Mouse (Mus musculus): ENCODE measurements around the gene Vps54. TPM values are rescaled to one million over a fixed set of nuclear protein-coding genes. Genes with fewer than 3 reads are reported as not detected.

Gene Vps54
- polyA plus RNA-seq, 1 experiment from 2014 or later = 10.6 TPM

- no peak for ATAC-seq
- Histone ChIP-seq H3K4me1 (ENCODE audit: insufficient read depth, low read depth, low read length) (no peaks in the 10 kb centered on the region), H3K27ac (ENCODE audit: low read length) (no peak overlapping the region), H3K9ac (replicated peaks; ENCODE audit: low read depth) (no peak overlapping the region), H3K9me3 (ENCODE audit: low read length) (no peaks in the 10 kb centered on the region), H3K27me3 (replicated peaks; ENCODE audit: insufficient read depth, low read length) (no peaks in the 10 kb centered on the region), H3K4me3 (ENCODE audit: low read depth, low read length) (no peak overlapping the region), H3K4me2 (replicated peaks; ENCODE audit: low read depth, low read length) (no peak overlapping the region), H3K36me3 (ENCODE audit: insufficient read depth, low read length) (peaks cover 22% of the 10 kb centered on the region)
- TF ChIP-seq EP300 (IDR thresholded peaks at IDR 0.05) = no peak
- TF ChIP-seq CTCF (IDR thresholded peaks at IDR 0.05) = peak; percentile 52
- WGBS = 73% methylated on average over 2 of the region's 2 CpGs
- no peak for DNase-seq (ENCODE audit: low spot score)
These were observed 87.7 kb downstream of the Vps54 start for GRCm38 (mm10) chr11:21326770-21327169.

- 72% methylated on average over 5 of the region's 5 CpGs for WGBS
- DNase-seq (ENCODE audit: low spot score) = peak; percentile 64
These were observed 88.4 kb downstream of the Vps54 start for GRCm38 (mm10) chr11:21327486-21327885.

DNA sequence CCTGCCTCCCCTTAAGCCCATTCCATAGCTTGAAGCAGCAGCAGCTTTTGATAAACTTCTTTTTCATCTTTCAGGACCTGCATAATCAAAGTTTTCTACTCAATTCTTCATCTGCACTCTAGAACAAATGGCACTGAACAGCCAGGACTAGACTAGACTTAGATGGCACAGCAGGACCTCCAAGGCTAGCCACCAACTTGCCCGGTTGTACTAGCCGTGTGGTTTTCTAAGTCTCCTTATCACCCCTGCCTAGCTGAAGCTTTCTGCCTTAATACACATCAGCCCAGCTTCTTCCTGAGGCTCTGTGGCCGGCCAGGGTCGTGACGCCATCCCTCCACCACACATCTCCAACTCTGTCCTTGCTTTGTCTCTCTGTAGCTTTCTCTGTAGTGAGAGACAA is 89.1 kb downstream of the Vps54 start:
- Histone ChIP-seq H3K4me1 (ENCODE audit: insufficient read depth, low read depth, low read length) (no peaks in the 10 kb centered on the region), H3K27ac (ENCODE audit: low read length) (no peak overlapping the region), H3K9ac (replicated peaks; ENCODE audit: low read depth) (no peak overlapping the region), H3K9me3 (ENCODE audit: low read length) (no peaks in the 10 kb centered on the region), H3K4me3 (ENCODE audit: low read depth, low read length) (no peak overlapping the region), H3K4me2 (replicated peaks; ENCODE audit: low read depth, low read length) (no peak overlapping the region), H3K27me3 (replicated peaks; ENCODE audit: insufficient read depth, low read length) (no peaks in the 10 kb centered on the region), H3K36me3 (ENCODE audit: insufficient read depth, low read length) (peaks cover 24% of the 10 kb centered on the region)
- ATAC-seq (no peak), DNase-seq (ENCODE audit: low spot score) (no peak)
- no peak for TF ChIP-seq EP300 (IDR thresholded peaks at IDR 0.05)
- no peak for TF ChIP-seq CTCF (IDR thresholded peaks at IDR 0.05)
- WGBS = 69% methylated on average over 5 of the region's 5 CpGs

More at GRCm38 (mm10) chr11:21327486-21327885, 88.4 kb downstream of the Vps54 start:
- H3K4me1 ChIP-seq (ENCODE audit: insufficient read depth, low read depth, low read length) = no peaks in the 10 kb centered on the region
- H3K4me3 ChIP-seq (ENCODE audit: low read depth, low read length) = no peak overlapping the region
- H3K36me3 ChIP-seq (ENCODE audit: insufficient read depth, low read length) = peaks cover 24% of the 10 kb centered on the region
- no peaks in the 10 kb centered on the region for H3K9me3 ChIP-seq (ENCODE audit: low read length)
- no peak overlapping the region for H3K4me2 ChIP-seq (replicated peaks; ENCODE audit: low read depth, low read length)
- TF ChIP-seq CTCF (IDR thresholded peaks at IDR 0.05) (no peak), EP300 (IDR thresholded peaks at IDR 0.05) (0 out of 2 replicates have a peak, but pooled peaks have one; percentile 30)
- H3K27ac ChIP-seq (ENCODE audit: low read length) = no peak overlapping the region
- no peaks in the 10 kb centered on the region for H3K27me3 ChIP-seq (replicated peaks; ENCODE audit: insufficient read depth, low read length)
- H3K9ac ChIP-seq (replicated peaks; ENCODE audit: low read depth) = no peak overlapping the region
- peak; percentile 80 for ATAC-seq

- no peak overlapping the region for H3K4me3 ChIP-seq (ENCODE audit: low read depth, low read length)
- no peak overlapping the region for H3K27ac ChIP-seq (ENCODE audit: low read length)
- no peak for ATAC-seq
- 91% methylated on average over 5 of the region's 5 CpGs for WGBS
- no peak overlapping the region for H3K4me2 ChIP-seq (replicated peaks; ENCODE audit: low read depth, low read length)
- no peaks in the 10 kb centered on the region for H3K27me3 ChIP-seq (replicated peaks; ENCODE audit: insufficient read depth, low read length)
- no peaks in the 10 kb centered on the region for H3K4me1 ChIP-seq (ENCODE audit: insufficient read depth, low read depth, low read length)
- TF ChIP-seq EP300 (IDR thresholded peaks at IDR 0.05) = no peak
- no peak for TF ChIP-seq CTCF (IDR thresholded peaks at IDR 0.05)
- no peak overlapping the region for H3K9ac ChIP-seq (replicated peaks; ENCODE audit: low read depth)
- DNase-seq (ENCODE audit: low spot score) = no peak
- no peaks in the 10 kb centered on the region for H3K9me3 ChIP-seq (ENCODE audit: low read length)
- H3K36me3 ChIP-seq (ENCODE audit: insufficient read depth, low read length) = peaks cover 21% of the 10 kb centered on the region
These were observed 93.7 kb downstream of the Vps54 start for GRCm38 (mm10) chr11:21332639-21333295.

GRCm38 (mm10) chr11:21337855-21338254 is 98.8 kb downstream of the Vps54 start:
- Histone ChIP-seq H3K9ac (replicated peaks; ENCODE audit: low read depth) (no peak overlapping the region), H3K9me3 (ENCODE audit: low read length) (no peaks in the 10 kb centered on the region), H3K36me3 (ENCODE audit: insufficient read depth, low read length) (no peaks in the 10 kb centered on the region), H3K27me3 (replicated peaks; ENCODE audit: insufficient read depth, low read length) (no peaks in the 10 kb centered on the region), H3K4me1 (ENCODE audit: insufficient read depth, low read depth, low read length) (no peaks in the 10 kb centered on the region), H3K27ac (ENCODE audit: low read length) (no peak overlapping the region), H3K4me2 (replicated peaks; ENCODE audit: low read depth, low read length) (no peak overlapping the region), H3K4me3 (ENCODE audit: low read depth, low read length) (no peak overlapping the region)
- DNase-seq (ENCODE audit: low spot score) (no peak), ATAC-seq (no peak)
- TF ChIP-seq EP300 (IDR thresholded peaks at IDR 0.05) (no peak), CTCF (IDR thresholded peaks at IDR 0.05) (no peak)
- 82% methylated on average over 1 of the region's 1 CpGs for WGBS

- no peaks in the 10 kb centered on the region for H3K36me3 ChIP-seq (ENCODE audit: insufficient read depth, low read length)
These were observed 100.0 kb downstream of the Vps54 start for GRCm38 (mm10) chr11:21339088-21339487.

More at GRCm38 (mm10) chr11:21339088-21339487, 100.0 kb downstream of the Vps54 start:
- Histone ChIP-seq H3K4me1 (ENCODE audit: insufficient read depth, low read depth, low read length) (no peaks in the 10 kb centered on the region), H3K4me2 (replicated peaks; ENCODE audit: low read depth, low read length) (no peak overlapping the region), H3K4me3 (ENCODE audit: low read depth, low read length) (no peak overlapping the region), H3K9me3 (ENCODE audit: low read length) (no peaks in the 10 kb centered on the region), H3K27ac (ENCODE audit: low read length) (no peak overlapping the region), H3K27me3 (replicated peaks; ENCODE audit: insufficient read depth, low read length) (no peaks in the 10 kb centered on the region), H3K9ac (replicated peaks; ENCODE audit: low read depth) (no peak overlapping the region)
- 85% methylated on average over 4 of the region's 4 CpGs for WGBS
- ATAC-seq (no peak), DNase-seq (ENCODE audit: low spot score) (no peak)
- TF ChIP-seq EP300 (IDR thresholded peaks at IDR 0.05) (no peak), CTCF (IDR thresholded peaks at IDR 0.05) (no peak)

Data from lung, postnatal 0 days (tissue).